Mouse (Mus musculus) CD4-positive, CD25-positive, alpha-beta regulatory T cell, adult 4 months (primary cell): Measurements from ENCODE around the gene Serpina3i. TPM values are rescaled to one million over a fixed set of nuclear protein-coding genes. Genes with fewer than 3 reads are reported as not detected.

Experiments
- ATAC-seq: one replicate; pipeline ENCODE4 v1.8.0; 2017
- polyA plus RNA-seq, 2 experiments: library from polyadenylated mRNA; unstranded; fragments of 100-300 nt; shearing (Covaris generic); gene quantifications; one replicate each; pipeline ENCODE4 v1.2.1; 2017

Serpina3i gene
- polyA plus RNA-seq, 2 experiments from 2014 or later: not detected

GRCm38 (mm10) chr12:104298049-104298448 lies 35.1 kb downstream of the Serpina3i start:
- ATAC-seq: no peak

GRCm38 (mm10) chr12:104305991-104306390 lies 43.1 kb downstream of the Serpina3i start:
- ATAC-seq: peak; percentile 61

DNA sequence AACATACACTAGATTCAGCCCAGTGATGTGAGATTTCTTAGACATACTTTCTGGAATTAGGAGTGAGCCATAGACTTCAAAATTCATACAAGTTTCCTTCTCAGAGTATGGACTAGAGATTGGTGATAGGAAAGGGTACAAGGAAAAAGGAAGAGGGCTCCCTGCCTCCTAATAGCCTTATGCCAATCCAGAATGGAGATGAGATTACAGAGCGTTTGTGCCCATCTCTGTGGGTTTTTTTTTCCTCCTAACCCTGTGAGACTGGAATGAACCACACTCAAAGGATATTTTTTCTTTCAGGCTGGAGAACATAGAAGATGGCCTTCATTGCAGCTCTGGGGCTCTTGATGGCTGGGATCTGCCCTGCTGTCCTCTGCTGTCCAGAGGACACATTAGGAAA lies 51.3 kb downstream of the Serpina3i start, which contains the start of gene Serpina3j:
Serpina3j (plus strand) TSS at position 301 of the 400 bp plus-strand sequence.
- ATAC-seq: no peak

Other genes with a start within 250 kb of the Serpina3i start
- 1 to 10 TPM; 1.8 to 4.8 TPM for gene Serpina9, start 249.4 kb upstream of the Serpina3i start, polyA plus RNA-seq
- gene Serpina12, start 218.7 kb upstream of the Serpina3i start, polyA plus RNA-seq: under 1 TPM in 1 of 2 experiments, not detected in 1; 0.26 TPM
- not detected for gene Serpina5, start 162.0 kb upstream of the Serpina3i start, polyA plus RNA-seq
- not detected for gene Serpina3a, start 150.4 kb upstream of the Serpina3i start, polyA plus RNA-seq
- not detected for gene Serpina3b, start 135.1 kb upstream of the Serpina3i start, polyA plus RNA-seq
- gene Serpina3c, start 109.3 kb upstream of the Serpina3i start, polyA plus RNA-seq: not detected
- gene Serpina3f, start 48.6 kb upstream of the Serpina3i start, polyA plus RNA-seq: 10 to 100 TPM in 1 of 2 experiments, 1 to 10 TPM in 1; 7.0 to 13.5 TPM
- 100 to 1,000 TPM; 165 to 220 TPM for gene Serpina3g, start 26.9 kb upstream of the Serpina3i start, polyA plus RNA-seq
- not detected for gene Serpina3j, start 51.4 kb downstream of the Serpina3i start, polyA plus RNA-seq
- not detected for gene Serpina3k, start 75.4 kb downstream of the Serpina3i start, polyA plus RNA-seq
- gene Serpina3m, start 75.4 kb downstream of the Serpina3i start, polyA plus RNA-seq: not detected
- not detected for gene Serpina3n, start 143.6 kb downstream of the Serpina3i start, polyA plus RNA-seq
- gene Gsc, start 210.2 kb downstream of the Serpina3i start, polyA plus RNA-seq: not detected